Mouse (Mus musculus) adrenal gland, postnatal 25 days (tissue): ENCODE measurements at regions not wholly inside any gene's neighbourhood (a gene's known extent, or its start where the extent isn't known, plus 50 kb on each side); places are given as distances from the start of the nearest gene placed in this dataset.
"Not testable (repeated sequence)": the region's sequence is repeated elsewhere in the genome, so short reads cannot be mapped to it uniquely, and the experiment has no call there.

ENCODE experiments used
- DNase-seq: peaks from one replicate; pipeline ENCODE4 v3.0.0; 2021; ENCODE audit warnings: mixed read lengths

GRCm38 (mm10) chr14:46591753-46592359 is 168.5 kb upstream of the Cdkn3 start:
- DNase-seq, result no peak

- DNase-seq, result no peak
Observed at GRCm38 (mm10) chr14:46591211-46591610, 169.1 kb upstream of the Cdkn3 start.

GRCm38 (mm10) chr14:46586093-46586492 is 174.2 kb upstream of the Cdkn3 start:
- no peak for DNase-seq

- no peak for DNase-seq
Observed at GRCm38 (mm10) chr14:46578051-46579000, 182.0 kb upstream of the Cdkn3 start.

- DNase-seq, result no peak
Observed at GRCm38 (mm10) chr14:46575889-46576288, 184.5 kb upstream of the Cdkn3 start.

- no peak for DNase-seq
Observed at GRCm38 (mm10) chr14:46575414-46575813, 184.9 kb upstream of the Cdkn3 start.

GRCm38 (mm10) chr14:46573401-46573800 is 182.9 kb upstream of the Bmp4 start:
- DNase-seq, result no peak

- not testable (repeated sequence) for DNase-seq
Observed at GRCm38 (mm10) chr14:46572972-46573371, 182.5 kb upstream of the Bmp4 start.

- DNase-seq, result no peak
Observed at GRCm38 (mm10) chr14:46571841-46572240, 181.4 kb upstream of the Bmp4 start.

GRCm38 (mm10) chr14:46569273-46569672 is 178.8 kb upstream of the Bmp4 start:
- DNase-seq, result no peak

- DNase-seq, result no peak
Observed at GRCm38 (mm10) chr14:46567411-46567780, 176.9 kb upstream of the Bmp4 start.

- no peak for DNase-seq
Observed at GRCm38 (mm10) chr14:46566681-46567410, 176.4 kb upstream of the Bmp4 start.

- peak; percentile 26 for DNase-seq
Observed at GRCm38 (mm10) chr14:46564998-46565397, 174.5 kb upstream of the Bmp4 start.

GRCm38 (mm10) chr14:46562016-46562415 is 171.5 kb upstream of the Bmp4 start:
- DNase-seq, result no peak

GRCm38 (mm10) chr14:46553239-46553638 is 162.8 kb upstream of the Bmp4 start:
- no peak for DNase-seq

- no peak for DNase-seq
Observed at GRCm38 (mm10) chr14:46546146-46546545, 155.7 kb upstream of the Bmp4 start.

- no peak for DNase-seq
Observed at GRCm38 (mm10) chr14:46539466-46540187, 149.2 kb upstream of the Bmp4 start.

GRCm38 (mm10) chr14:46536002-46536762 is 145.7 kb upstream of the Bmp4 start:
- no peak for DNase-seq

GRCm38 (mm10) chr14:46532697-46533096 is 142.2 kb upstream of the Bmp4 start:
- DNase-seq, result no peak

GRCm38 (mm10) chr14:46530452-46530851 is 140.0 kb upstream of the Bmp4 start:
- no peak for DNase-seq

- no peak for DNase-seq
Observed at GRCm38 (mm10) chr14:46529086-46529715, 138.7 kb upstream of the Bmp4 start.
